Mouse (Mus musculus) G1E (cell line): ENCODE measurements around the gene Krtap5-1.

Experiments used
- CTCF ChIP-seq: IDR thresholded peaks from 2 replicates; pipeline ENCODE4 v1.5.1; 2012; ENCODE audit warnings: low read depth, low read length, inconsistent platforms, mixed read lengths
- GATA1 ChIP-seq: IDR thresholded peaks from 2 replicates; pipeline ENCODE4 v1.6.1; 2012; ENCODE audit warnings: borderline replicate concordance, low read length, inconsistent platforms, mixed read lengths

- no peak for TF ChIP-seq CTCF
- TF ChIP-seq GATA1 = no peak
Observed at GRCm38 (mm10) chr7:142322641-142323040, 25.7 kb upstream of the Krtap5-1 start.
